Mouse (Mus musculus) hindbrain, embryonic 11.5 days (tissue): ENCODE measurements around the gene Dffa. TPM values are rescaled to one million over a fixed set of nuclear protein-coding genes. Genes with fewer than 3 reads are reported as not detected.

Source experiments
- ATAC-seq: fragments of 200-750 bp; cut with Nextera tagmentation; 2 replicates; pipeline ENCODE4 v1.8.0; 2017; ENCODE audit warnings: mild to moderate bottlenecking, moderate TSS enrichment, moderate library complexity; ENCODE audit not compliant: low FRiP score
- DNase-seq: peaks from one replicate; pipeline ENCODE4 v3.0.0-alpha.2; 2015; ENCODE audit warnings: low spot score
- H3K27ac ChIP-seq: fragments of 300-500 bp; sonication (generic); 2 replicates; pipeline ENCODE4 v1.5.1; 2014; ENCODE audit warnings: mild to moderate bottlenecking, low read depth, low read length
- H3K27me3 ChIP-seq: fragments of 300-500 bp; sonication (generic); 2 replicates; pipeline ENCODE4 v1.6.1; 2014; ENCODE audit warnings: mild to moderate bottlenecking, low read length, moderate library complexity, mixed read lengths; ENCODE audit not compliant: control insufficient read depth, insufficient read depth
- H3K36me3 ChIP-seq: fragments of 300-500 bp; sonication (generic); 2 replicates; pipeline ENCODE4 v1.6.1; 2014; ENCODE audit warnings: mild to moderate bottlenecking, low read length, moderate library complexity, mixed read lengths; ENCODE audit not compliant: control insufficient read depth, insufficient read depth
- H3K4me1 ChIP-seq: fragments of 300-500 bp; sonication (generic); replicated peaks from 2 replicates; pipeline ENCODE4 v1.6.1; 2014; ENCODE audit warnings: low read length, mixed read lengths; ENCODE audit not compliant: control insufficient read depth, insufficient read depth
- H3K4me2 ChIP-seq: fragments of 300-500 bp; sonication (generic); replicated peaks from 2 replicates; pipeline ENCODE4 v1.6.1; 2014; ENCODE audit warnings: mild to moderate bottlenecking, low read depth, low read length
- H3K4me3 ChIP-seq: fragments of 300-500 bp; sonication (generic); 2 replicates; pipeline ENCODE4 v1.5.1; 2014; ENCODE audit warnings: low read depth, low read length
- H3K9ac ChIP-seq: fragments of 300-500 bp; sonication (generic); 2 replicates; pipeline ENCODE4 v1.6.1; 2014; ENCODE audit warnings: low read depth, low read length
- H3K9me3 ChIP-seq: fragments of 300-500 bp; sonication (generic); 2 replicates; pipeline ENCODE4 v1.6.1; 2016; ENCODE audit warnings: low read length; ENCODE audit not compliant: control insufficient read depth
- WGBS: fragments of 180-500 bp; shearing (Covaris S2); extraction: QIAGEN DNeasy Blood & Tissue Kit; methylation state at CpG from one replicate; pipeline ENCODE4 v1.1.7; 2014; 5-methylcytosine and 5-hydroxymethylcytosine counted together
- polyA plus RNA-seq: library from polyadenylated mRNA; unstranded; fragments of >200 nt; fragmentation: Nextera tagmentation; extraction: Ambion mirVana; gene quantifications from 2 replicates; pipeline ENCODE4 v1.2.1, GENCODE M21; 2014

The Dffa gene
- polyA plus RNA-seq, 1 experiment from 2014 or later: 30.9 TPM

DNA sequence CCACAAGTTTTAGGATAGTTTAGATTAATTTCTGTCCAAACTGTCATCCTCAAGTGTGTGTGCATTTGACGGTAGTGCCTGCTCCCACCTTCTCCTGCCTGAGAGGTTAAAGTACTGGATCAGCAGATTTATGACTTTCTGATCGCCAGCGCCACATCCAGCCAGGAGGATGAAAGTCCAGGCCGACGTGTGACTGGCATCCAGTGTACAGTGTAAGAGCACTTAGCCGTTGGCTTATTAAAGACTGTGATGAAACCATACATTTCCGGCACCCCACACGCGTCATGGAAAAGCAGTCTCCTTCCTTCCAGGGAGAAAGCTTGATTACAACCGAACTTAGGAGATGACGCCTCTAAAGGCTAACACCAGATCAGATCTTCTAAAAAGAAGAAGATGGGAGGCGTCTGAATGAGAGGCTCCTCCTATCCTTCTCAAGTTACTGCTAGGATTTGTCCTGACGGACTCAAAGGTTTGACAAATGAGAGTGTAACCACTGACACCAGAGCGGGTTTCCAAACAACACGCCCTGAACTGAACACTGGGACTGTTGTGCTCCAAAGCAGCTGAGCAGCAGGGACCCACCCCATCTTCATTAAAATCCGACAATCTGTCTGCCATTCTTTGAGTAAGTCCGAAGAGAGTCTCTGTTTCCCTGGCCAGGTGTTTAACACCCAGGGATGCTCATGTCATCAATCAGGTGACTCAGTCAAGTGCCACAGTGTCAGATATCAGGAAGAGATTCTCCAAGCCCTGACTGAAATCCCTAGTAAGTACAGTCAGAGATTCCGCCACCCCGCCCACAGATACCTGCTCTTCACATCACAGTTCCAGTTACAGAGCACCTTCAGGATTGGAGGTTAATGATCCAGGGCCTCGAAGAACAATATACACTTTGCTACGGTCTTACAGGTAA lies 41.3 kb upstream of the Dffa start:
- DNase-seq (no peak), ATAC-seq (no peak)
- Histone ChIP-seq H3K4me2 (no peak overlapping the region), H3K4me1 (peaks cover 5% of the 10 kb centered on the region; the same call in 1 of the 2 replicates), H3K9me3 (no peaks in the 10 kb centered on the region), H3K27ac (no peak overlapping the region), H3K9ac (no peak overlapping the region), H3K4me3 (no peak overlapping the region), H3K36me3 (no peaks in the 10 kb centered on the region), H3K27me3 (no peaks in the 10 kb centered on the region)
- 53% methylated on average over 21 of the region's 21 CpGs for WGBS

DNA sequence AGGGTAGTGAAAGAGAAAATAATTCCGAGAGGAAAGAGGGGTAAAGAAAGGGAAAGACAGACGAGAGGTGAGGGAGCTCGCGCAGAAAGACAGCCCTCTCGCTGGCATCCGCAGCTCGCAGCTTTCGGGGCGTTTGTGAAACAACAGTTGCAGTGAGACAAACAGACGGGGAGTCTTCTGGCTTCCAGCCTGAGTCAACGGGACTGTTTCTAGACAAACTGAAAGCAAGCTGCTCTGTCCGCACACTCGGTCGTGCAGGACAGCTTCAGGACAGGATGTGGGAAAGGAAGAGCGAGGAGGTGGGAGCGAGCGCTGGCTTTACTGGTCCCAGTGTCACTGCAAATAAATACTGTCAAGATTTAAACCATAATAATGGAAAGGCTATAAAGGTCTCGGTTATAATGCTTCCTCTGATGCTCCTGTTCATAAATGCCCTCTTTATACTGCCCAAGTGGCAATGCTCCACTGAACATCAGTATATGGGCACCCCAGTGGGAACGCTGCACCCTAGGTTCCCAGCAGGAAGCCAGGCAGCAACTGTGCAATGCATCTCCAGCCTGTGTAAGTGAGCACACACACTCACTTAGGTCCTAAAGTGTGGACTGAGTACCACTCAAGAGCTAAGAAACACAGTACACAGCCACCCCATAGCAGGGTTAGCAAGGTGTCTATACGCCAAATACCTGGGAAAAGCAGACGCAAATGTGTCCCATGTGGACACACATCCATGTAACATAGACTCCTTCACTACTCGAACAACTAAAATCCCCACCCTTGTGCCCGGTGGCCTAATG lies 39.7 kb upstream of the Dffa start:
- WGBS: 90% methylated on average over 22 of the region's 23 CpGs
- ATAC-seq (no peak), DNase-seq (no peak)
- no peaks in the 10 kb centered on the region for H3K4me1 ChIP-seq
- no peak overlapping the region for H3K27ac ChIP-seq
- no peak overlapping the region for H3K4me3 ChIP-seq
- H3K9ac ChIP-seq: no peak overlapping the region
- H3K4me2 ChIP-seq: no peak overlapping the region
- H3K36me3 ChIP-seq: no peaks in the 10 kb centered on the region
- H3K27me3 ChIP-seq: no peaks in the 10 kb centered on the region
- no peaks in the 10 kb centered on the region for H3K9me3 ChIP-seq

GRCm38 (mm10) chr4:149066672-149067551 lies 37.0 kb upstream of the Dffa start:
- H3K36me3 ChIP-seq: no peaks in the 10 kb centered on the region
- no peaks in the 10 kb centered on the region for H3K4me1 ChIP-seq
- H3K9me3 ChIP-seq: no peaks in the 10 kb centered on the region
- ATAC-seq (no peak), DNase-seq (no peak)
- no peak overlapping the region for H3K4me3 ChIP-seq
- no peak overlapping the region for H3K9ac ChIP-seq
- no peak overlapping the region for H3K4me2 ChIP-seq
- H3K27me3 ChIP-seq: no peaks in the 10 kb centered on the region
- no peak overlapping the region; the same call in 1 of the 2 replicates for H3K27ac ChIP-seq
- 87% methylated on average over 22 of the region's 22 CpGs for WGBS

- DNase-seq (no peak), ATAC-seq (no peak)
- no peak overlapping the region for H3K4me3 ChIP-seq
- 96% methylated on average over 13 of the region's 13 CpGs for WGBS
- no peak overlapping the region for H3K27ac ChIP-seq
- H3K27me3 ChIP-seq: no peaks in the 10 kb centered on the region
- no peaks in the 10 kb centered on the region for H3K36me3 ChIP-seq
- no peak overlapping the region for H3K4me2 ChIP-seq
- peaks cover 3% of the 10 kb centered on the region; the same call in 1 of the 2 replicates for H3K4me1 ChIP-seq
- no peaks in the 10 kb centered on the region for H3K9me3 ChIP-seq
- H3K9ac ChIP-seq: no peak overlapping the region
Observed at GRCm38 (mm10) chr4:149075073-149075472, 28.9 kb upstream of the Dffa start.

- H3K9me3 ChIP-seq: no peaks in the 10 kb centered on the region
- H3K4me2 ChIP-seq: no peak overlapping the region
- no peak overlapping the region for H3K4me3 ChIP-seq
- WGBS: 31% methylated on average over 10 of the region's 10 CpGs
- peaks cover 3% of the 10 kb centered on the region; the same call in 1 of the 2 replicates for H3K4me1 ChIP-seq
- no peaks in the 10 kb centered on the region for H3K36me3 ChIP-seq
- peak; percentile 57; the same call in 1 of the 2 replicates for ATAC-seq
- DNase-seq: peak; percentile 79
- H3K27me3 ChIP-seq: no peaks in the 10 kb centered on the region
- H3K9ac ChIP-seq: no peak overlapping the region
- no peak overlapping the region for H3K27ac ChIP-seq
Observed at GRCm38 (mm10) chr4:149075871-149076575, 27.9 kb upstream of the Dffa start.

DNA sequence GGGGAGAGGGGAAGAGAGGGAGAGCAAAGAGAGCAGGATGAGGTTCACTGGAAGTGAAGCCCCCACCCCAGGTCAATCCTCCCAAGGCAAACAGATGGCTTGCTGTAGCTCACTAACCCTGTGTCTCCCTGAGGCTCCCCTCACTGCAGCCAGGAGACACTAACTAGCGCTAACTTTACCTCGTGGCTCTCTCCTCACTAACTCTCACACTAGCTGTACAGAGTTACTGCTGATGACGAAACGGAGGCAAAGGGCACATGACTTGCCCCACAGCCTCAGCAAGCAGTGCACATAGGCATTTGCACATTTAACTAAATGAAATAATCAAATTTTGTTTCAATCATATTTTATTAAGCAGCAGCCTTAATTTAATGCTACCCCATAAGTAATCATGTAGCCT lies 25.7 kb upstream of the Dffa start:
- H3K4me2 ChIP-seq: no peak overlapping the region

DNA sequence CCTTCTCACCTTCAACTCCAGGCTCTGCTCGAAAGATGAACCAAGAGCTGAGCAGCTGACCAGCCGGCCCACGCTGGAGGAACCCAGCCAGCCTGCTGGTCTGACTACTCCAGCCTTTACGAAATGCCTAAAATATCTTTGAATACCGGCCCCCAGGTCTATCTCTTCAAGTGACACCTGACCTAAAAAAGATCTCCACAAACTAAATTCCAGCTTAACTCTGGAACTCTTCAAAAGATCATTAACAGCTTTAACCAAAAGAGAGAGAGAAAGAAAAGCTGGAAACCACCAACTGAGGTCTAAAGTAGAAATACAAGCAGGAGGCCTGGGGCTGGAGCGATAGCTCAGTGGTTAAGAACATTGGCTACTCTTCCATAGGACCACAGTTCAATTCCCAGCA lies 24.3 kb upstream of the Dffa start:
- H3K4me2 ChIP-seq: no peak overlapping the region
- 80% methylated on average over 6 of the region's 6 CpGs for WGBS
- no peak overlapping the region for H3K9ac ChIP-seq
- no peaks in the 10 kb centered on the region for H3K36me3 ChIP-seq
- no peaks in the 10 kb centered on the region for H3K9me3 ChIP-seq
- DNase-seq (no peak), ATAC-seq (no peak)
- H3K4me1 ChIP-seq: peaks cover 3% of the 10 kb centered on the region; the same call in 1 of the 2 replicates
- no peak overlapping the region for H3K27ac ChIP-seq
- no peaks in the 10 kb centered on the region for H3K27me3 ChIP-seq
- H3K4me3 ChIP-seq: no peak overlapping the region

More for the DNA sequence above, 25.7 kb upstream of the Dffa start:
- WGBS: 61% methylated on average over 4 of the region's 4 CpGs
- Histone ChIP-seq H3K9me3 (no peaks in the 10 kb centered on the region), H3K4me3 (no peak overlapping the region), H3K9ac (no peak overlapping the region), H3K27ac (no peak overlapping the region), H3K36me3 (no peaks in the 10 kb centered on the region), H3K27me3 (no peaks in the 10 kb centered on the region), H3K4me1 (peaks cover 3% of the 10 kb centered on the region; the same call in 1 of the 2 replicates)
- DNase-seq: no peak
- ATAC-seq: no peak

DNA sequence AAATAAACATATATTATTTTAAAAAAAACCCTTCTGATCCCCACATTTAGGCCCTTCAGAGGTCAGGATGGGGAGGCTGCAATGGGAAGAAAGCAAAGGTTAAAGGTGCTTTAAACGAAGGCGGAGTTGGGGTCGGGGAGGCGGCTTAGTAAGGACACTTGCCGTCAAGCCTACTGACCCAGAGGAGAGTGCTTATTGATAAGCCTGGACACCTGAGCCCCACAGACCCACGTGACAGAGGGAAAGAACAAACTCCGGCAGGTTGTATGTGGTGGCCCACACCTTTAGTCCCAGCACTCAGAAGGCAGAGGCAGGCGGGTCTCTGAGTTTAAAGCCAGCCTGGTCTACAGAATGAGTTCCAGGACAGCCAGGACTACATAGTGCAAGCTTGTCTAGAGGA lies 23.8 kb upstream of the Dffa start:
- no peak overlapping the region for H3K4me3 ChIP-seq
- DNase-seq (no peak), ATAC-seq (no peak)
- peaks cover 3% of the 10 kb centered on the region; the same call in 1 of the 2 replicates for H3K4me1 ChIP-seq
- no peak overlapping the region for H3K9ac ChIP-seq
- 89% methylated on average over 8 of the region's 8 CpGs for WGBS
- no peak overlapping the region for H3K27ac ChIP-seq
- no peak overlapping the region for H3K4me2 ChIP-seq
- no peaks in the 10 kb centered on the region for H3K27me3 ChIP-seq
- H3K9me3 ChIP-seq: no peaks in the 10 kb centered on the region
- H3K36me3 ChIP-seq: no peaks in the 10 kb centered on the region
